Mouse (Mus musculus) forebrain, embryonic 11.5 days (tissue): ENCODE data around the gene Trmt61a. TPM values are rescaled to one million over a fixed set of nuclear protein-coding genes. Genes with fewer than 3 reads are reported as not detected.

Experiments used
- ATAC-seq: fragments of 200-750 bp; cut with Nextera tagmentation; replicated peaks from 2 replicates; pipeline ENCODE4 v1.8.0; 2017; ENCODE audit warnings: moderate TSS enrichment; ENCODE audit not compliant: low FRiP score
- DNase-seq: peaks from one replicate; pipeline ENCODE4 v3.0.0-alpha.2; 2017; ENCODE audit warnings: low spot score
- H3K27ac ChIP-seq: fragments of 300-500 bp; sonication (generic); 2 replicates; pipeline ENCODE4 v1.5.1; 2014; ENCODE audit warnings: low read depth, low read length
- H3K27me3 ChIP-seq: fragments of 300-500 bp; sonication (generic); 2 replicates; pipeline ENCODE4 v1.6.1; 2014; ENCODE audit warnings: mild to moderate bottlenecking, low read length, mixed read lengths; ENCODE audit not compliant: control insufficient read depth, insufficient read depth
- H3K36me3 ChIP-seq: fragments of 300-500 bp; sonication (generic); 2 replicates; pipeline ENCODE4 v1.6.1; 2014; ENCODE audit warnings: mild to moderate bottlenecking, low read length, moderate library complexity, mixed read lengths; ENCODE audit not compliant: control insufficient read depth, insufficient read depth
- H3K4me1 ChIP-seq: fragments of 300-500 bp; sonication (generic); replicated peaks from 2 replicates; pipeline ENCODE4 v1.6.1; 2014; ENCODE audit warnings: low read length, mixed read lengths; ENCODE audit not compliant: control insufficient read depth, insufficient read depth
- H3K4me2 ChIP-seq: fragments of 300-500 bp; sonication (generic); 2 replicates; pipeline ENCODE4 v1.6.1; 2014; ENCODE audit warnings: low read depth, mild to moderate bottlenecking, low read length, moderate library complexity, mixed read lengths; ENCODE audit not compliant: severe bottlenecking
- H3K4me3 ChIP-seq: fragments of 300-500 bp; sonication (generic); 2 replicates; pipeline ENCODE4 v1.5.1; 2014; ENCODE audit warnings: low read depth, low read length
- H3K9ac ChIP-seq: fragments of 300-500 bp; sonication (generic); 2 replicates; pipeline ENCODE4 v1.6.1; 2014; ENCODE audit warnings: low read length
- H3K9me3 ChIP-seq: fragments of 300-500 bp; sonication (generic); 2 replicates; pipeline ENCODE4 v1.6.1; 2016; ENCODE audit warnings: low read length, mixed read lengths; ENCODE audit not compliant: control insufficient read depth
- WGBS: fragments of 180-500 bp; shearing (Covaris S2); extraction: QIAGEN DNeasy Blood & Tissue Kit; methylation state at CpG from one replicate; pipeline ENCODE4 v1.1.7; 2014; 5-methylcytosine and 5-hydroxymethylcytosine counted together
- polyA plus RNA-seq: library from polyadenylated mRNA; unstranded; fragments of >200 nt; fragmentation: Nextera tagmentation; extraction: Ambion mirVana; gene quantifications from 2 replicates; pipeline ENCODE4 v1.2.1, GENCODE M21; 2014

Trmt61a gene
- polyA plus RNA-seq, 1 experiment from 2014 or later: 12.9 TPM

DNA sequence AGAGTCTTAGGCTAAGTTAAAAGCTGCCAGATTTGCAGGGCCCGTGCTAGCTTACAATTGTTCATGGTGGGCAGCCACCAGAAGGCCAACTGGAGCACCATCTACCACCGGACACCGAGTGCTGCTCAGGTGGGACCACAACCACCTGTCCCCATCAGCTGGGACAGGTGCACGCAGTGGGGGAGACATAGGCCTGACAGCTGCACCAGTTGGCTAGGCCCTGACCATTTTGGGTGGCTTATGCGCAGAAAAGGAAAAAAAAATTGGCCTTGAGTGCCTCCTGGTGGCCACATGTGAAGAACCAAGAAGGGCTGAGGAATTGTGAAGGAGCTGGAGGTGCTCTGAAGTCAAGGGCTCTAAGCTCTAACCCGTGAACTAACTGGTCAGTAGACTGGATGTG lies 18.3 kb downstream of the Trmt61a start:
- H3K4me1 ChIP-seq: peaks cover 47% of the 10 kb centered on the region
- ATAC-seq: no peak

DNA sequence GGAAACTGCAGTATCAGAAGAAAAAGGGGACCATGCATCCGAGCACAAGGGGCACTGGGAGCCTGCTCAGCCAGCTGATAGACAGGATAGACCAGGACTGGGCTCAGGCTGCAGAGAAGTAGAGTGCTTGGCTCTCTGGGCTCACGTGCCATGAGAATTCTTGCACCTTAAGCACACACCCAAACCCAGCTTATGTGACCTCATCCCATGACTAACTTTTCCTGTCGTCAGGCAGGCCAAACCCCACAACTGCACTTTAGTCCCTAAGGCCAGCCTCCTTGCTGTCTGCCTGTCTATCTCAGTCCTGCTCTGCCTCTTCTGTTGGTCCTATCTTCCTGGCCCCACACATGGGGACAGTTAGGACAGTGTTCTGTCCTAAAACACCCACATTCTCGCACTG lies 19.8 kb downstream of the Trmt61a start:
- H3K9ac ChIP-seq: no peak overlapping the region
- WGBS: 78% methylated on average over 4 of the region's 4 CpGs
- H3K27me3 ChIP-seq: no peaks in the 10 kb centered on the region
- no peaks in the 10 kb centered on the region for H3K9me3 ChIP-seq
- H3K4me3 ChIP-seq: no peak overlapping the region
- H3K4me1 ChIP-seq: peaks cover 34% of the 10 kb centered on the region
- ATAC-seq: no peak
- DNase-seq: no peak
- H3K4me2 ChIP-seq: no peak overlapping the region
- H3K36me3 ChIP-seq: no peaks in the 10 kb centered on the region
- H3K27ac ChIP-seq: no peak overlapping the region

More for the DNA sequence above, 18.3 kb downstream of the Trmt61a start:
- Histone ChIP-seq H3K9me3 (no peaks in the 10 kb centered on the region), H3K4me3 (no peak overlapping the region), H3K9ac (peak overlapping the region; percentile 58; the same call in 1 of the 2 replicates), H3K36me3 (no peaks in the 10 kb centered on the region), H3K27ac (peak overlapping the region; percentile 95), H3K27me3 (no peaks in the 10 kb centered on the region), H3K4me2 (no peak overlapping the region)
- 23% methylated on average over 6 of the region's 6 CpGs for WGBS
- DNase-seq: peak; percentile 86

DNA sequence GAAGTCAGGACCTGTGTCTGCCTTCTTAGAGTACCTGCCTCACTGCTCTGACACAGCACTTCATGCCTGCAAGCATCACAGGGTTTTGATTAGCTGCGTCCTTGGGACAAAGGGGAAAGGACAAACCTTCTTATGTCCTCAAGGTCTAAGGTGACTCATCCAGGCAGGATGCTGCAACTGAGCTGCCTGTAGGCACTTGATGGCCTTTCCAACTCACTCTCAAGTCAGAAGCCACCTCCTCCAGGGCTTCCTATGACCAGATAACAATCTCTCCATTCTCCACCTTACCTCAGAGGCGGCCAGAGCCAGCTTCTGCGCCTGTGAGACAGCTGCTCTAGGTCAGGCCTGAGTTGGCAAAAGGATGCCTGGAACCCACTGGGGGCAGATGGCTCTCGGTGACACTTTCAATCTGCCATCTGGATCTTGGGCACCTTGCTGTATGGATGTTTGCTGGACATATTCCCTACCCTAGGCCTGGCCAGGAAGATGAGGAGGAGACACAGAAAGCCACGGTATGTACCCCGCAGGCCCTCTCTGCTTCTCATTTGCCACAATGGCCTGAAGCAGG lies 20.5 kb downstream of the Trmt61a start:
- Histone ChIP-seq H3K9ac (no peak overlapping the region), H3K27ac (no peak overlapping the region), H3K4me2 (no peak overlapping the region), H3K36me3 (no peaks in the 10 kb centered on the region), H3K4me3 (no peak overlapping the region), H3K9me3 (no peaks in the 10 kb centered on the region), H3K27me3 (no peaks in the 10 kb centered on the region), H3K4me1 (peaks cover 27% of the 10 kb centered on the region)
- 90% methylated on average over 6 of the region's 6 CpGs for WGBS
- ATAC-seq: no peak
- no peak for DNase-seq

DNA sequence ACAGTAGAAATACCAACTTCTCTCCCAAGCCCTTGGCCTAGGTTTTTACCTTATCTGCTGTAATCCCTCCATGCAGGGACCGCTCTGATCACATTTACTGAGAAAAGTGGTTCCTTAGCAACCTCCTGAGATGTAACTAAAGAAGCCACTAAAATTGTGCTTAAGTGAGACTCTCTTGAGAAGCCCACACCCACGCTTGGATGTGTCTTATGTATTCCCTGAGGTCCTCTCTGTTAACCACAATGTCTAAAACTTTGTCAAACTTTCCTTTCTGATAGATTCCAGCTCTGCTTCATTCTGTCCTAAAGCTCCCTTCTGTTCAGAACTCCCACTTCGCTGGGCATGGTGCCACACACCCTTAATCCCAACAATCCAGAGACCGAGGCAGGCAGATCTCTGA lies 21.6 kb downstream of the Trmt61a start:
- ATAC-seq: no peak
- no peaks in the 10 kb centered on the region for H3K27me3 ChIP-seq
- peaks cover 21% of the 10 kb centered on the region for H3K4me1 ChIP-seq
- no peak overlapping the region for H3K9ac ChIP-seq
- no peak overlapping the region for H3K27ac ChIP-seq
- H3K4me2 ChIP-seq: no peak overlapping the region
- no peaks in the 10 kb centered on the region for H3K36me3 ChIP-seq
- DNase-seq: no peak
- 87% methylated on average over 4 of the region's 4 CpGs for WGBS
- H3K9me3 ChIP-seq: no peaks in the 10 kb centered on the region
- H3K4me3 ChIP-seq: no peak overlapping the region

DNA sequence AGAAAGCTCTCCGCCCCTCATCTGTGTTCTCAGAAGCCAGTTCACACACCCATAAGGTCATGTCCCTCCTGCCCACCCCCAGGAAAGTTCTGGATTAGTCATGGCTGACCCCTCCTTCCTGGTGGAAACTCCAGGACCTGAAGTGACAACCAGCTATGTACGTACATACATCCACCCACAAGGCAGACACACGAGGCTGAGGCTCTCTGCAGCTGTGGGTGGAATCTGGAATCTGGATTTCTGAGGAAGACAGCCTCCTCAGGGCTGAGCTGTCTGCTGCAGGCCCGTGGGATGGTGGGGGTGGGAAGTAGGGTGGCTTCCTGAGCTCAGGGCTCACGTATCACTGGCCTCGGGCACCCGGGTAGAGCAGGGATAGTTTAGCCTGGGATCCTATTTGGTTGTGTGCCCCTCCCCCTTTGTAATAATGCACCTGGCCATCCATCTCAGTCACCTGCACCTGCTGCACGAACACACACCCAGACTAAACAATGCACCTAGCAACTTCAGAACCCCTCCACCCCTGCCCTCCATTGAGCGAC lies 23.1 kb downstream of the Trmt61a start:
- Histone ChIP-seq H3K27ac (no peak overlapping the region), H3K27me3 (no peaks in the 10 kb centered on the region), H3K4me2 (no peak overlapping the region), H3K9ac (no peak overlapping the region), H3K9me3 (no peaks in the 10 kb centered on the region), H3K36me3 (no peaks in the 10 kb centered on the region), H3K4me1 (peaks cover 12% of the 10 kb centered on the region), H3K4me3 (no peak overlapping the region)
- DNase-seq (no peak), ATAC-seq (no peak)
- 77% methylated on average over 9 of the region's 9 CpGs for WGBS

DNA sequence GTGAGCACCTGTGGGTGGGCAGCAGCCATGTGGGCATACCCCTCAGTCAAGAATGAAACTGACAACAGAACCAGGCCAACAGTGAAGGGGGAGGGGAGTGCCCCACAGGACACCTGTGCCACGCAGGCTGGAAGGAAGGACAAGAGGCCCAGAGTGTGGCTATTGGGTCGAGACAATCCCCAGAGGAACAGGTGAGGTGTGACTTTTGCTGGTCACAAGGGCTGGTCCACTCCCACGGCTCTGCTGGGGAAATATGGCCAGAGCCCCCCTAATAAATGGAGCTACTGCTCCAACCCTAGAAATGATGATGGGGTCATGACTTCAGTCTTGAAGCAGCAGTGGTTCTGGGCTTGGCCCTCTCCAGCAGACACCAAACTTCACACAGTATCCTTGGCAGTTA lies 25.4 kb downstream of the Trmt61a start:
- H3K4me1 ChIP-seq: 0 out of 2 replicates have a peak, but pooled peaks cover 7% of the 10 kb centered on the region
- H3K27me3 ChIP-seq: no peaks in the 10 kb centered on the region
- H3K36me3 ChIP-seq: no peaks in the 10 kb centered on the region
- DNase-seq (no peak), ATAC-seq (no peak)
- no peak overlapping the region for H3K4me2 ChIP-seq
- 79% methylated on average over 3 of the region's 3 CpGs for WGBS
- H3K9me3 ChIP-seq: no peaks in the 10 kb centered on the region
- no peak overlapping the region for H3K4me3 ChIP-seq
- H3K9ac ChIP-seq: no peak overlapping the region
- H3K27ac ChIP-seq: no peak overlapping the region

DNA sequence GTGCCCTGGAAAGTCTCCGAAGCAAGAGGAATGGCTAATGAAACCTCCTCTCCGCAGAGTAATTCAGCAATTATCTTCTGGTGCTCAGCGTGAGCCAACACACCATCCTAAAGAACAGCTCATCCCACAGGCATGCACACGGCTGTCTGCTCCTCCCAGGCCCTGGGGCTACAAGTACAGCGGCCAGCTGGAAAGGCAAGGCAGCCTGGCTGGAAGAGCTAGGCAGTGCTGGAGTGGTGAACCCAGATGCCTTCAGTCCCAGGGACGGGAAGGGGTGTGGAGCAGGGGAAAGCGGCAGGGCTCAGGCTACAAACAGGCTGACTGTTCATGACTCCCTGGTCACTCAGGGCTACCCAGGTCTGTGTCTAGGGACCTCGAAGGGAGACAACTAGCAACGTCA lies 26.7 kb downstream of the Trmt61a start:
- WGBS: 66% methylated on average over 9 of the region's 9 CpGs
- H3K27ac ChIP-seq: peak overlapping the region; percentile 39; the same call in 1 of the 2 replicates
- H3K9ac ChIP-seq: no peak overlapping the region; the same call in 1 of the 2 replicates
- H3K27me3 ChIP-seq: no peaks in the 10 kb centered on the region
- DNase-seq (peak; percentile 66), ATAC-seq (no peak)
- no peak overlapping the region for H3K4me2 ChIP-seq
- 0 out of 2 replicates have a peak, but pooled peaks cover 6% of the 10 kb centered on the region for H3K36me3 ChIP-seq
- H3K9me3 ChIP-seq: no peaks in the 10 kb centered on the region
- H3K4me3 ChIP-seq: no peak overlapping the region
- 0 out of 2 replicates have a peak, but pooled peaks cover 7% of the 10 kb centered on the region for H3K4me1 ChIP-seq

DNA sequence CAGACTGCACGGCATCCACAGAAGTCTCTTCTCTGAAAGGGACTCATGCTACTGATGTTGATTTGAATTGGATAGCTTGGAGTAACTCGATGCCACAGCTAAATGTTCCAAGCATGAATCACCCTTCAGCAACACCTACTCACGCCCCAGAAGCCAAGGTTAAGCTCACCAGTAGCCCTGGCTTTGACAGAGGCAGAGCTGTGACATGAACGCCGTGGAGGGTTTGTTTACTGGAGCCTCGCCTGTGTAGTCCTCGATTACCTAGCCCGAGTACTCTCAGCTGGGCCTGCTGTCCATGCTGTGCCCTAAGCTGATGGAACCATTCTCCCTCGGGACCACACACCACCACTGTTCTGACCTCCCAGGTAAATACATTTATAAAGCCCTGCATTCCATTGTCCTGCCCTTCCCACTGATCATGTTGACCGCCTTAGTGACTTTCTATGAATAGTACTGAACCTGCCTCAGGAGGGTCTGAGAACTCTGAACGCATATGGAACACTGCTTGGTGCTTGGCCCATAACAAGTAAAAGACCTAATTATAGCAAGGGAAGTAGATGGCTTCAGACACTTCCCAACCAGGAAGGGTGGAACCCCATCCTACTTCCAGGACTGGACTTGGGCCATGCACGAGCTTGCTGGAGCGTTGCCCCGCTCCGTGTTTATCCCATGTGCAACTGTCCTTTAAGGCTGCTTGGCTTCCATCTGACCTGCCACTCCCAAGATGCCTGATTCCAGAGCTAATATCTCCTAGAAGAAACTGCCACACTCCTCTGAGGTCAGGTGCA lies 27.5 kb downstream of the Trmt61a start:
- Histone ChIP-seq H3K9me3 (no peaks in the 10 kb centered on the region), H3K4me3 (no peak overlapping the region), H3K4me2 (no peak overlapping the region), H3K27me3 (no peaks in the 10 kb centered on the region), H3K27ac (no peak overlapping the region), H3K36me3 (peaks cover 6% of the 10 kb centered on the region; the same call in 1 of the 2 replicates), H3K4me1 (0 out of 2 replicates have a peak, but pooled peaks cover 7% of the 10 kb centered on the region), H3K9ac (no peak overlapping the region)
- WGBS: 85% methylated on average over 15 of the region's 15 CpGs
- no peak for ATAC-seq
- no peak for DNase-seq
